Mouse (Mus musculus) urinary bladder, adult 18-20 months (tissue): ENCODE measurements at regions not wholly inside any gene's neighbourhood (a gene's known extent, or its start where the extent isn't known, plus 50 kb on each side); places are given as distances from the start of the nearest gene placed in this dataset.
A peak's percentile ranks its signal among the peaks of the same experiment; 100 is the strongest.
"Not testable (repeated sequence)": the region's sequence is repeated elsewhere in the genome, so short reads cannot be mapped to it uniquely, and the experiment has no call there.

Source experiments
- DNase-seq, 2 experiments: peaks; one replicate each; pipeline ENCODE4 v3.0.0; 2022; ENCODE audit warnings: low spot score in 2 of 2, mixed read lengths in 2 of 2

DNA sequence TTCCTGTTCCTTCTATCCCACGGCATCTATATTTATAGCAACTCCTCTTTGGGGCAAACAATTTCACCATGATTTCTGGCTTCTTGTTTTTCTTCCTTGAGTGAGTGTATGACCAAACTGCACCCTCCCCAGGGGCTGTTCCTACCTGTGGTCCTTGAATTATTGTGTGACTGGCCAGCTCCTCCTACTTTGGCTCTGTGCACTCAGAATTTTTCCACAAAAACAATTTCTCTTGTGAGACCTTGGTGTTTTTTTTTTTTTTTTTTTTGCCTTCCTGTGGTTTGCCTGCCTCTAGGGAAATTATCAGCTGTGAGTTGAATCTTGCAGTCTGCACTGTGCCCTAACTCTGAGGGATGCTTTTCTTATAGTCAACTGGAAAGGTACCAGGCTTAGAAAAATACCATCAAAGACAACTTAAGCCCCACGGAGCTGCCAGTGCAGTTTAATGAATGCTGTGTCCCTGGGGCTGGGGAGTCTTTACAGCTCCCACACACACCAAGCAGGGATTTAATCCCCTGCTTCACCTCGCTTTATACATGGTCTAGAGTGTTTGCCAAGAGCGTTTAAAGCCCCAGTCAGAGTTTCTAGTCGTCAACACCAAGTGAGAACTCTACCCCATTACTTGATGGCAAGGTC is 216.2 kb upstream of the Sesn3 start:
- DNase-seq, result no peak

DNA sequence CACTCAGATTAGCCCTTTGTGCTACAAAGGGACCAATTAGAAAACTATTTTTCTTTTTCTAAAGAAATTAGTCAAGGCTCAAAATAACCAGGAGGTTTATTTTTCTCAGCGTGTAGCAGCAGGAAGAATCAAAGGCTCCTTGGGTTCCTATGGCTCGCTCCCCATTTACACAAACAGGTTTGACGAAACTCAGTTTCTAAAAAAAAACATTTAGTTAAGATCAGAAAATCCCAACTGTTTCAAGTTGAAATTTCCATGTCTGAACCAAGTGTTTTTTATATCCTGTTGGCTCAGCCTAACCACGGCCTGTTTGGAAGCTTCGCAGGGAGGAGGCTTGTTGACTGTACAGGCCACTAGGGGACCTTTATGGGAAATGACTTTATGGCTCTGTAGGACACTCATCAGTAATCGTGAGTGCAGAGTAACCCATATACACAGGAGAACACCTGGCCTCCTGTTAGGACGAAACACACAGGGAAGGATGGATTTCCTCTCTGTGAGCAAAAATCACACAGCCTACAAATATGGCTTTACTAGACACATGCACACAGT is 215.6 kb upstream of the Sesn3 start:
- DNase-seq, result no peak

DNA sequence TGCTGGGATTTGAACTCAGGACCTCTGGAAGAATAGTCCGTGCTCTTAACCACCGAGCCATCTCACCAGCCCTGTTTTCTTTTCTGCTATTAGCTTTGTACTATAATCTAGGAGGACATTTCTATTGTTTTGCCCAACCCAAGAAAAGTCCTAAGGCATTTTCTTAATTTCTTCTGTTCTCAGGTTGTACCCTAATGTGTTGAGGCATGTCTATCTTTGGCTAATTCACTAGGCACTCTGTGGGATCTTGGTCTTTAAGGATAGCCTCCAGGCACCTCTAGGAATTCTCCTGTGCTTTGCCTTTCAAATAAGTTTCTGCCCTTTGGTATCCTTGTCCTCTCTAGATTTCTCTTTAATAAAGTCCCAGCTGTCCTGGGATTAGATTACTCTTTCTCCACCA is 214.6 kb upstream of the Sesn3 start:
- DNase-seq, result no peak

DNA sequence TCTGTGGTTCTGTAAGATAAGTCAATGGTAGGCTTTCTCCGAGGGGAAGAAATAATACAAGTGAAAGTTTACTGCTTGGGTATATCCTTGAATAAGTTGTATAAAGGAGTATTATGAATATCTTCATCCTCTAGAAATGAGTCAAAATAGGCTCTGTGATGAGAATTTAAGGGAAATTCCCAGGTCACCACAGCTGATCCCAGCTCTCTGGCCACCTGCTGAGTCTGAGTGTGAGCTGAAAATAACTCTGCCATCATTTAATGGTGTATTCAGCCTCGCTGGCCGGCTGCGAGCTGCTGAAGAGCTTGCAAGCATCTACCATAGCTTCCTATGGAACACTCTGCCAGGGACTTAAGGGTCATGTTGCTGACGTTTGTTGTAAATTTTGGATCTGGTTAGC is 213.5 kb upstream of the Sesn3 start:
- DNase-seq, result no peak

DNA sequence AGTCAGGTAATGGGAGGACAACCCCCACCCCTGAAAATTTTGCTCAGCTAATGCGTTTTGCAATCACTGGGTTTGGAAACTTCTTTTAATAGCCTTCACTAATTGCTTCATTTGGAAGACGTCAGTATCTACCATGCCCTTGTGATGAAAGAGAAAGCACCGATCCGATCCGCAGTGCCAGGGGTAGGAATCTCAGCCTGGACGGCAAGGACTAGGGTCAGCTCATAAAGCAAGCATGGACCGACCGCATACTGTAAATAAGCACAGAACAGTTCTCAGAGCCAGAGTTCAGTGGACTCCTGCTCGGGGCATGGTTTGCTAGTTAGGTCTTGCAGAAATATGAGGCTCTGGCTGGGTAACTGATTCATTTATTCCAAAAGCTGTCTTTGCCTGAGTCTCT is 213.0 kb upstream of the Sesn3 start:
- DNase-seq, result peak in 1 of 2 experiments; percentile 17

DNA sequence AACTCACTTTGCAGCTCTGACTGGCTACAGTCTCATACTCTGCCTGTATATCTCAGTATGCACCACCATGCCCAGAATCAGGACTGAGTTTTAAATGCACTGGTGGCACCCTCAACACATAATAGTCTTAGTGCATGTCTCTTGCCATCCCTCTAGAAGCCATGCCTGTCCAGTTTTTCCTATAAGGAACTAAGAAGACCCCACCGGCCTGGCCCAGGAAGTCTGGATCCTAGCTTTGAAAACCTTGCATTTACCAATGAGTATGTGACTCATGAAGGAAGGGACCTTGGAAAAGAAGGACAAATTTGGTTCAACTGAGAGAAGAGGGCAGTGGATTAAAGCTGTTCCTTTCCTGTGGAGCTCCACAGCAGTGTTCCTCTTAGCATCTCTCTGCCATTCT is 212.2 kb upstream of the Sesn3 start:
- no peak for DNase-seq

DNA sequence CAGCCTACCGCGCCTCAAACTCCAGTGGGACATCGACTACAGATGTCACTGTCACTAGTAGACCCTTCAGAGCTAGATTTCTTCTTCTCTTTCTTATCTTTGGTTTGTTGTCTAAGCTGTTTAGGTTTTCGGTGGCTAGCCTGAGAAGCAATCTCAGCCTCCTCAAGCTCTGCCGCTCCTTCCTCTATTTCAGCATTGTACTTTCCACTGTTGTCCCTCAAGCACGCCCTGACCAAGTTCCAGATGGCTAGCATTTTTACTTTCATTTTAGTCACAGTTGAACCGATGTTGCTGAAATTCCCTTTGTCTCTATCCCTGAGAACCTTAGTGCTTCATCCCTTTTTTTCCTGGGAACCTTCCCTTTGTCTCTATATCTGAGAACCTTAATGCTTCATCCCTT is 208.1 kb upstream of the Sesn3 start:
- not testable (repeated sequence) for DNase-seq

DNA sequence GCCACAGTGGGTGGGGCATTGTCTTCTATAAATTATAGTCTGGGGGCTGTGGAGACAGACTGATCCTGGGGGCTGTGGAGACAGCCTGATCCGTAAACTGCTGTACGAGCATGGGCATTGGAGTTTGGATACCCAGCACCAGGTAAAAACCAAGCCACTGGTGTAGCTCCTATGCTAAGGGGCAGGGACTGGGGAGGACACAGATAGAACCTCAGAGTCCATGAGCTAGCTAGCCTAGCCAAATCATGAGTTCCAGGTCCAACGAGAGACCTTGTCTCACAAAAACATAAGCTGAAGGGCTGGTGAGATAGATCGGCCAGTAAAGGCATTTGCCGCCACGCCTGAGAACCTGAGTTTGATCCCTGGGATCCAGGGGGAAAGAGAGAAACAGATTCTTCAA is 205.8 kb upstream of the Sesn3 start:
- no peak for DNase-seq

DNA sequence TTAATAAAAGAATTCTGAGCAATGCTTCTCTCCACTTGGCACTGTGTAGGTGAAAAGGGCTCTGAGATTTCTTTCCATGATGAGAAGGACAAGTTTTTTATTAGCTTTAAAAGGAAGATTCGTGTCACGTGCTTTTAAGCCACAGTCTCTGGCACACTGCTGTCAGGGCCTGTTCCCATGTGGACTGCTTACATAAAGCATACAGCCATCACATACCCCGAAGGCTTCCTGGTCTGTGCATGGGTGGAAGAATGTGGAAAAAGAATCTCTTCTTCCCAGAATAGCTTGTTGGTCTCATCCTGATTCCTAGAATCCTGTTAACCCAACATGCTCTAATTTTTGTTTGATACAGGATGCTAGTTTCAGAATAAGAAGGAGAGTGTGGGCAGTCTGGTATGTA is 205.1 kb upstream of the Sesn3 start:
- no peak for DNase-seq

DNA sequence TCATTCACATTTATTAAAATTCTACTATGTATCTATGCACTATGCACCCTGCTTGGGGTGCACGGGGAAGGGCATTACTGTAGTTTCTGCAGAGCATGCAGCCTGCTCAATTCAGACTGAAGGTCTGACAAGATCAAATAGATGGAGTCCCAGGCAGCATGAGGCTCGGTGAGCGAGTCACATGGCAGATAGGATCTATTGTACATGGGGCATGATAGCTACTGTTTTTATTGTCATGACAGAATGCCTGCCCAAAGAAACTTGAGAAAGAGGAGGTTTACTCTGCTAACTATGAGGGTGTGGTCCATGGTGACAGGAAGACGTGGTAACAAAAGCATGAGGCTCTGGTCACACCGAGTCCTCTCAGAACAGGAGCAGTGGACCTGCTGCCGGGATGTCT is 203.1 kb upstream of the Sesn3 start:
- no peak for DNase-seq

DNA sequence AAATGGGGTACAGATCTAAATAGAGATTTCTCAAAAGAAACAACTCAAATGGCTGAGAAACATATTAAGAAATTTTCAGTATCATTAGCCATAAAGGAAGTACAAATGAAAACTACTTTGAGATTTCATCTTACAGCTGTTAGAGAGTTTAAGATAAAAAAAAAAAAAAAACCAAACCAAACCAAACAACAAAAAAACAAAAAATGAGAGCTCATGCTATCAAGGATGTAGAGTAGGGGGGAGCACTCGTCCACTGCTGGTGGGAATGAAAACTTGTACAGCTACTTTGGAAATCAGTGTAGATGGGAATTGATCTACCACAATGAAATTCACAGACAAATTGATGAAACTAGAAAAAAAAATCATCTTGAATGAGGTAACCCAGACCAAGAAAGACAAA is 201.9 kb upstream of the Sesn3 start:
- no peak for DNase-seq

DNA sequence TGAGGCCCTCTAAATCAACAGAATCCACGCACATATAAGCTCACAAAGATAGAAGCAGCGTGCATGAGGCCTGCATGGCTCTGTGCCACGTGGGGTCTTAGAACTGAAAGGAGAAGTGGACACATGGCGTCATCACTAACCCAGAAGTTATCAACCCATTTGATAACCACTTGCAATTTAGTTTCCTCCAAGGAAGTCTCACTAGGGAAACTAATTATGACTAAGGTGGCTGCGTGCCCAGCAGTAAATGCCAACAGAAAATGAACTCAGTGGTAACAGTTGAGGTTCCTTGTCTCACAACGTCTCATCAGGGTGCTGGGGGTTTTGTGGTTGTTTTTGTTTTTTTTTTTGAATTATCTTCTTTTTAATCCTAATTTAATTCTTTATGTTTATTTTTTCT is 200.6 kb upstream of the Sesn3 start:
- DNase-seq, result no peak

DNA sequence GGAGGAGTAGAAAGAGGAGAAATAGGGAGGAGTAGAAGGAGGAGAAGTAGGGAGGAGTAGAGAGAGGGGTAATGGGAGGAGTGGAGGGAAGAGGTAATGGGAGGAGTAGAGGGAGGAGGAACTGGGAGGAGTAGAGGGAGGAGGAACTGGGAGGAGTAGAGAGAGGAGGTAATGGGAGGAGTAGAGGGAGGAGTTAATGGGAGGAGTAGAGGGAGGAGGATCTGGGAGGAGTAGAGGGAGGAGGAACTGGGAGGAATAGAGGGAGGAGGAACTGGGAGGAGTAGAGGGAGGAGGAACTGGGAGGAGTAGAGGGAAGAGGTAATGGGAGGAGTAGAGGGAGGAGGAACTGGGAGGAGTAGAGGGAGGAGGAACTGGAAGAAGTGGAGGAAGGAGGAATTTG is 200.0 kb upstream of the Sesn3 start:
- not testable (repeated sequence) for DNase-seq

DNA sequence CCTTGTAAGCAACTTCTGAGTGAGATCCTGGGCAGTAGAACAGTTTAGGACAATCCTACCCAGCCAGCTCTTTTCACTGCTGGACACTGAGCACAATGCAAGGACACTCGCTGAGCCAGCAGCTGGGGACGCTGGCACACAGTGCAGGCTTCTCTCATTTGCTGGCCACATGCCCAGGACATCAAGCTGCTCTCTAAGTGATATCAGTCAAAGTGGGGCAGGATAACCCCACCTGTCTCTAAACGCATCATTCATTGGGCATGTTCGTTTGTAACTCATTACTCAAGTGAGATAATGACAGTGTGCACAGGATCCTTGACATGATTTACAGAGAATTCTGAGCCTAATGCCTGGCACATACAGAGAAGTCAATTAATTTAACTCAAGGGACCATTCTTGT is 199.4 kb upstream of the Sesn3 start:
- DNase-seq, result no peak

DNA sequence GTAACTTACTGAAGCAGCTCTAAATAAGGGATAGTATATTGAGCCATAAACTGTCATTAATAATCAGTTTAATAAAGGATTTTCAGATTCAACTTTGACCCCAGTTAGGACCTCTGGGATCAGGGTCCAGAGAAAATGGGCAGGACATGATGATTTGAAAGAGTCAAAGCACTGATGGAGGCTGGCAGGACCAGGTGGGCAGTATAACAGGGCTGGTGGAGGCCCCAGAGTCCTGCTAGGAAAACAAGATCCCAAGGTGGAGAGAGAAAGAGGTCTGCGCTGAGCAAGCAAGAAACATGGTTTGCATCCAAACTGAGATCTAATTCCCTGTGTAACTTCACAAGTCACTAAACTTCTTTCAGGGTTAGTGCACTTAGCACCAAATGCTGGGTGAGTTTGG is 199.0 kb upstream of the Sesn3 start:
- DNase-seq, result no peak

DNA sequence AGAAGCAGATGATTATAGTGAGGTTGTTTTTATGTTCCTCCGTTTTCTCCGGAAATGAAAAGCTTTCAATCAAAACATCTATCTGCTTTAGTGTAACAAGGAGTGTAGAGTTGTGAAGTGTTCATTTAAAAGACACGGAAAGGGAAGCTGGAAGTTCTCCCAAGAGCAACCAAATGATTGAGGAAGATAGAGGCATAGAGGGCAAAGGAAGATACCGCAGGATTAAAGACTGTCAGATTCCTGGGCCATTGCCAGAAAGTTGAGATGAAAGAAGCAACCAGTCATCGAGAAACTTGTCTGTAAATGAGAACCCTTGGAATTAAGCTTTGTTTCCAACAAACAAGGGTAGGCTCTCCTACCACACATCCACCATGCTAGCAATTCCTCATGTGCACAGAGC is 198.1 kb upstream of the Sesn3 start:
- no peak for DNase-seq

DNA sequence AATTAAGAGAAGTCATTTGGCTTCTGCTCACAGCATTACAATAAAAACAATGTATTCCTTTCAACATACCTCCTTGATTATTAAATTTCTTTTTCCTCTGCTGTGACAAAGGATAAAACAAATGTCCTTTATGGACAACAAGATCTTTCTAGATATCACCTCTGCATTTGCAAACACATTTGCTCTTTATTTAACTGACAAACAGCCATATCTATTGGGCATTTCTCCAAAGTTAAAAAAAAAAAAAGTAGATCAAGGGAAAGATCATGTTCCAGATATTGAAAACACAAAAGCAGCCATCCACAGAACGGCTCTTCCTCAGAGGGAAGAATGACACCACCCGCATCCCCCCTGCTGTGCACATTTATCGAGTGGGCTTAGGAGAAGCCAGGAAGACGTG is 193.7 kb upstream of the Sesn3 start:
- DNase-seq, result no peak

DNA sequence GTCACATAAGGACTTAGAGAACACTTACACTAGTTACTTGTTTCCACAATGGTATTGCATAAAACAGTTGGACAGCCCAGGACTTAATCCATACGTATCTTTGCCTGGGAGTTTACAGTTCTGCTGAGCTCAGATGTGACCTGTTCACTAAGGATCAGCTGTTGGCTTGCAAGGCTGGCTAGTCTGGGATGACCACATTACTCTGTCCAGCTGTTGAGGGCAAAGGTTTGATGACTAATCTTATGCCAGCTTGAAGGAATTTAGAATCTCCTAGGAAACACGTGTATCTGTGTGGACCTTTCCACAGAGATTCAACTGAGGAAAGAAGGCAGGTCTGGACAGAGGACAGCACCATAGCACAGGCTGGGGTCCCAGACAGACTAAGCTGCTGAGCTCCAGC is 188.7 kb upstream of the Sesn3 start:
- no peak for DNase-seq

DNA sequence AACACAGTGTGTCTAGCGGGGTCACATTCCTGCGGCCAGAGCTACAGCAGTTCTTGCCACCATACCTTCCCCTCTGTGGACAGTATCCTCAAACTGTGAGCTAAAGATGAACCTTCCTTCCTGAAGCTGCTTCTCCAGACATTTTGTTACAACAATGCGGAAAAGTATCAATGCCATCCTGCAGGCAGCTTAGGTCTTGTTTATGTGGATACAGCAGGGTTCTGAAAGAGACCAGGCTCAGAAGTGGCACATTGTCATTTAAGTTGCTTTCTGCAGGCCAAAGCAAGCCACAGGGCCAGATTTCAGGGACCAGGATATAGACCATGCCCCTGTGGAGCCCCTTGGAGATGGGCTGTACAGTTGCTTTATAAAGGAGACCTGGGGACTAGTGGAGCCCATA is 188.3 kb upstream of the Sesn3 start:
- DNase-seq, result no peak

DNA sequence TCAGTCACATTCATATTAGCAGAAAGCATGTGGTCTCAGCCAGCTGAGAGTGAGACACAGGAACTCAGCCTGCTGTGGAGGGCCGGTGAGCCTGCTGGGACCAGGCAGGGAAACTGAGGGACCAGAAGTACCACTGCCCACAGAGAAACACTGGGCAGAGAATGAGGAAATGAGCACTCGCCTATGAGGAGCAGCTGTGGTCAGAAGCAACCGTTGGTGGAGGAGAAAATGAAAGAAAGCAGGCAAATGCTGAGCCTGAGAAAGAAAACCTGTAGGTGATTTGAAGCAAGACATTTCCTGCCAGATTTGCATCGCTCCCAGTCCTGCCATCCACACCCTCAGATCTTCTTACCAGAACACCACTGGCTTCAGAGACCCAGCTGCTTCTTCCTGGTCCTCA is 187.0 kb upstream of the Sesn3 start:
- DNase-seq, result no peak

DNA sequence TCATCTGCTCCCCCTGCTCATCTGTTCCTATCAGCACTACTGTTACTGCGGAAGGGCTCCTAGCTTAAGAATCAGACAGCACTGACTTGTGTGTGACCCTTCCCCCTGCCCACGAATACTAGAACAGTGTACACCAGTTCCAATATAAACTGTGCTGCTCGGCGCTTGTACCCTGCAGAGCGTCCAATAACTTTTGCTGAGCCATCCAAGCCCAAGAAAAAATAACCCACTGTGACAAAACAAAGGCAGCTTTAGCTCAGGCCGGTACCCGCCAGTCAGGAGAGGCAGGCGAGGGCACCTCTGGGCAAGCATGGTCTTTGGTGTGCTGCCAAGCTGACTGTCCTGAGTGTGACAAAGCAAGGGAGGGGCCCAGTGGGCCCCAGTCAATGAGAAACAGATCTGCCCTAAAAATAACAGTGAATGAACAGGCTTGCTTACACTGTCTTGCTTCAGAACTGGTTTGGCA is 185.0 kb upstream of the Sesn3 start:
- peak; percentile 41 to 73 for DNase-seq

DNA sequence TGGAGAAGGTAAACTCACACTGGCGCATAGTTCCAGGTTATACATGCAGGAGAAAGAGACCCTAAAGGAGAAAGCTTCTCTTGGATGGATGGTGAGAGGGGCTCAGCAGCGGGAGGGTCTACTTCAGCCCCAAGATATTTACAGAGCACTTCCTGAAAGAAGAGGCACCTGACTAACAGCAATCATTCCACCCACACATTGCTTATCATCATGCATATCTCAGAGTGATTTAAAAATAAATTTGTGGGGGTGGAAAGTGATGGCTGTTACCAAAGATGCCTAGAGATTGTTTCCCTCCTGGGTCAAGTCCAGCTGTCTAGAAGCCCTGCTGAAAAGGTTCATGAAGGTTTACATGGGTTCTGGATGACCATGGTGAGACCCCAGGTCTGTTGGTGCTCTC is 184.4 kb upstream of the Sesn3 start:
- no peak for DNase-seq

DNA sequence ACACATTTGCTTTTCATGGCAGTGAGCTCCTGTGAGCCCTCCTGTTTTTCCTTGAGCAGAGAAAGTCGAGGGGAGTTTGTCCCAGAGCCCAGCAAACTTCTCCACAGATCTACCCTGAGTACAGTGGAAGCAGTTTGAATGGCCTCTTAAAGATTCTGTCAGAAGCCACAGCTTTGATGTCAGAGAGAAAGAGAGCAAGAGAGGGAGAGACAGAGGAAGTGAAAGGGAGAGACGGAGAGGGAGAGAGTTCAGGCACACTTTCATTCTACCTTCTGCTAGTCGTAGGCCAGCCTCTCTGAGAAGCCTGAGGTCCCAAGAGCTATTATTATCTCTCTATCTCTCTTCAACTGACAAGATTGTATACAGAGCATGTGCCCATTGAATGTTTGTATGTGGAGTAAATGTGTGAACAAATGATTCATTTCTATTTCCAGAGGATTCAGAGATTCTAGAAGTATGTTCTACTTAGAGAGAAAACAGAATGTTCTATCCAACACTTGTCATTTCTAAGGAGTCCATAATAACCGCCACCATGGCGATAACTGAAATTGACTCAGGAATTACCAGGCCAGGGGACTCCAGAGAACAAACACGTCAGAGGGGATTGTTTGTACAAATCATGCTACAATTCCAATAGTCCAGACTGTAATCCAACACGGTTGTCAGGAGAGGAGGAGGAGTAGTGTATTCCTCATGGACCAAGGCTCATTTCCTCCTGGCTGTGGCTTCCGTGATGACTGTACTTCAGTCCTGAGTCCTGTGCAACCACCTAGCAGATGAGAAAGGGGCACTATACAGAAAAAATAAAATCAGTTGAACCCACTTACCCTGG is 183.6 kb upstream of the Sesn3 start:
- DNase-seq, result no peak
